Mouse (Mus musculus): ENCODE measurements at regions not wholly inside any gene's neighbourhood (a gene's known extent, or its start where the extent isn't known, plus 50 kb on each side); places are given as distances from the start of the nearest gene placed in this dataset.

- Histone ChIP-seq H3K4me3 (ENCODE audit: low read depth, low read length) (no peak overlapping the region), H3K4me2 (ENCODE audit: low read depth, low read length, severe bottlenecking) (no peak overlapping the region), H3K27ac (ENCODE audit: low read depth, low read length) (no peak overlapping the region), H3K36me3 (ENCODE audit: control insufficient read depth, insufficient read depth, low read length) (no peaks in the 10 kb centered on the region), H3K9ac (ENCODE audit: low read length) (no peak overlapping the region), H3K27me3 (ENCODE audit: control insufficient read depth, insufficient read depth, low read length) (no peaks in the 10 kb centered on the region), H3K4me1 (replicated peaks; ENCODE audit: control insufficient read depth, insufficient read depth, low read length) (no peaks in the 10 kb centered on the region), H3K9me3 (ENCODE audit: control insufficient read depth, low read length) (no peaks in the 10 kb centered on the region)
- DNase-seq (ENCODE audit: low spot score) (no peak), ATAC-seq (replicated peaks; ENCODE audit: low FRiP score) (no peak)
- WGBS: 88% methylated on average over 5 of the region's 5 CpGs
These were observed 265.4 kb downstream of the Pax1 start for GRCm38 (mm10) chr2:147627096-147627495.

GRCm38 (mm10) chr2:147623116-147623515, 261.4 kb downstream of the Pax1 start:
- Histone ChIP-seq H3K4me2 (ENCODE audit: low read depth, low read length, severe bottlenecking) (no peak overlapping the region), H3K27ac (ENCODE audit: low read depth, low read length) (no peak overlapping the region), H3K27me3 (ENCODE audit: control insufficient read depth, insufficient read depth, low read length) (no peaks in the 10 kb centered on the region), H3K9ac (ENCODE audit: low read length) (no peak overlapping the region), H3K9me3 (ENCODE audit: control insufficient read depth, low read length) (no peaks in the 10 kb centered on the region), H3K4me1 (replicated peaks; ENCODE audit: control insufficient read depth, insufficient read depth, low read length) (no peaks in the 10 kb centered on the region), H3K36me3 (ENCODE audit: control insufficient read depth, insufficient read depth, low read length) (no peaks in the 10 kb centered on the region), H3K4me3 (ENCODE audit: low read depth, low read length) (no peak overlapping the region)
- no peak for DNase-seq (ENCODE audit: low spot score)
- no peak for ATAC-seq (replicated peaks; ENCODE audit: low FRiP score)
- 81% methylated on average over 4 of the region's 4 CpGs for WGBS

DNA sequence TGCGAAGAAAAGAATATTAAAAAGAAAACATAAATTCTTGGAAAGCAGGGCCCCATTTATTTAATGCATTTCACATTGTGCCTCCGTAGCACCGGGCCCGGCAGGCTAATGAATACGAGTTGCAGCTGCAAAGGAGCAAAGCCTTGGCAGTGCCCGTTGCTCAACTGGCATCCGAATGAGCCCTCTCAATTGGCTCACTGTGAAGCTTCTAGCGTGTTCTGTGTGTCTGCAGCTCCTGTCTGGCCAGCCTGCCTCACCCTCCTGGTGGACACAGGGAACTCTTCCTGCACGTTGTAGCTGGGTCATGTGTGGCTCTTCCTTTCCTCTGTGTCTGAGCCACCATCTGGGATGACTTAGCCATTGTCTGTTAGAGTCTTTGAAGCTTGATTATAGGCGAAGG, 256.1 kb downstream of the Pax1 start:
- DNase-seq (ENCODE audit: low spot score): no peak
- Histone ChIP-seq H3K9me3 (ENCODE audit: control insufficient read depth, low read length) (no peaks in the 10 kb centered on the region), H3K4me1 (replicated peaks; ENCODE audit: control insufficient read depth, insufficient read depth, low read length) (no peaks in the 10 kb centered on the region), H3K27ac (ENCODE audit: low read depth, low read length) (no peak overlapping the region), H3K36me3 (ENCODE audit: control insufficient read depth, insufficient read depth, low read length) (no peaks in the 10 kb centered on the region), H3K9ac (ENCODE audit: low read length) (no peak overlapping the region), H3K4me3 (ENCODE audit: low read depth, low read length) (no peak overlapping the region), H3K27me3 (ENCODE audit: control insufficient read depth, insufficient read depth, low read length) (no peaks in the 10 kb centered on the region), H3K4me2 (ENCODE audit: low read depth, low read length, severe bottlenecking) (no peak overlapping the region)
- no peak for ATAC-seq (replicated peaks; ENCODE audit: low FRiP score)
- WGBS: 77% methylated on average over 10 of the region's 10 CpGs

- H3K4me1 ChIP-seq (replicated peaks; ENCODE audit: control insufficient read depth, insufficient read depth, low read length): no peaks in the 10 kb centered on the region
These were observed 248.6 kb downstream of the Pax1 start for GRCm38 (mm10) chr2:147610343-147610742.

GRCm38 (mm10) chr2:147601639-147602038, 239.9 kb downstream of the Pax1 start:
- ATAC-seq (replicated peaks; ENCODE audit: low FRiP score): no peak
- H3K36me3 ChIP-seq (ENCODE audit: control insufficient read depth, insufficient read depth, low read length): no peaks in the 10 kb centered on the region
- WGBS: 73% methylated on average over 2 of the region's 2 CpGs

More at GRCm38 (mm10) chr2:147610343-147610742, 248.6 kb downstream of the Pax1 start:
- Histone ChIP-seq H3K27me3 (ENCODE audit: control insufficient read depth, insufficient read depth, low read length) (no peaks in the 10 kb centered on the region), H3K36me3 (ENCODE audit: control insufficient read depth, insufficient read depth, low read length) (no peaks in the 10 kb centered on the region), H3K4me2 (ENCODE audit: low read depth, low read length, severe bottlenecking) (no peak overlapping the region), H3K9ac (ENCODE audit: low read length) (no peak overlapping the region), H3K9me3 (ENCODE audit: control insufficient read depth, low read length) (no peaks in the 10 kb centered on the region), H3K27ac (ENCODE audit: low read depth, low read length) (no peak overlapping the region), H3K4me3 (ENCODE audit: low read depth, low read length) (no peak overlapping the region)
- ATAC-seq (replicated peaks; ENCODE audit: low FRiP score): no peak
- no peak for DNase-seq (ENCODE audit: low spot score)

DNA sequence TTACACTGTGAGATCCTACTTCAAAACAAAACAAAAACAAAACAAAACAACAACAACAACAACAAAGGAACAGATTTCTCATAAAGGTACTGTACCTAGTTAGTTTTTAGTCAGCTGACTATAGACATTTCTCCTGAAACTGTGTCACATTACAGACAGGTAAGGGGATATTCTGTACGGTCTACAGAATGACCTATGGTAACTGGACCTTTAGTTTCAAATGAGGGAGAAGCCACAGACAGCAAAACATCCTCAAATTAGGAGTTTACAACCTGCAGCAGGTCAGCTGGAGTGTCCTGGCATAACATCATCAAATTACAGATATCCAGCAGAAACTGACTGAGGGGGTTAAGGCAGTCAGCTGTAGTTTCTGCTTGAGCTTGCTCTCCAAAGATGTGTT, 210.7 kb downstream of the Pax1 start:
- H3K9ac ChIP-seq (ENCODE audit: low read length): no peak overlapping the region
- ATAC-seq (replicated peaks; ENCODE audit: low FRiP score) (no peak), DNase-seq (ENCODE audit: low spot score) (no peak)
- 81% methylated on average over 1 of the region's 1 CpGs for WGBS
- H3K4me1 ChIP-seq (replicated peaks; ENCODE audit: control insufficient read depth, insufficient read depth, low read length): no peaks in the 10 kb centered on the region
- H3K27me3 ChIP-seq (ENCODE audit: control insufficient read depth, insufficient read depth, low read length): no peaks in the 10 kb centered on the region
- H3K9me3 ChIP-seq (ENCODE audit: control insufficient read depth, low read length): no peaks in the 10 kb centered on the region
- no peak overlapping the region for H3K4me3 ChIP-seq (ENCODE audit: low read depth, low read length)
- H3K27ac ChIP-seq (ENCODE audit: low read depth, low read length): no peak overlapping the region
- H3K4me2 ChIP-seq (ENCODE audit: low read depth, low read length, severe bottlenecking): no peak overlapping the region
- H3K36me3 ChIP-seq (ENCODE audit: control insufficient read depth, insufficient read depth, low read length): no peaks in the 10 kb centered on the region

More at GRCm38 (mm10) chr2:147601639-147602038, 239.9 kb downstream of the Pax1 start:
- Histone ChIP-seq H3K9ac (ENCODE audit: low read length) (no peak overlapping the region), H3K4me3 (ENCODE audit: low read depth, low read length) (no peak overlapping the region), H3K4me2 (ENCODE audit: low read depth, low read length, severe bottlenecking) (no peak overlapping the region), H3K4me1 (replicated peaks; ENCODE audit: control insufficient read depth, insufficient read depth, low read length) (no peaks in the 10 kb centered on the region), H3K27me3 (ENCODE audit: control insufficient read depth, insufficient read depth, low read length) (no peaks in the 10 kb centered on the region), H3K9me3 (ENCODE audit: control insufficient read depth, low read length) (no peaks in the 10 kb centered on the region), H3K27ac (ENCODE audit: low read depth, low read length) (no peak overlapping the region)
- DNase-seq (ENCODE audit: low spot score): no peak

DNA sequence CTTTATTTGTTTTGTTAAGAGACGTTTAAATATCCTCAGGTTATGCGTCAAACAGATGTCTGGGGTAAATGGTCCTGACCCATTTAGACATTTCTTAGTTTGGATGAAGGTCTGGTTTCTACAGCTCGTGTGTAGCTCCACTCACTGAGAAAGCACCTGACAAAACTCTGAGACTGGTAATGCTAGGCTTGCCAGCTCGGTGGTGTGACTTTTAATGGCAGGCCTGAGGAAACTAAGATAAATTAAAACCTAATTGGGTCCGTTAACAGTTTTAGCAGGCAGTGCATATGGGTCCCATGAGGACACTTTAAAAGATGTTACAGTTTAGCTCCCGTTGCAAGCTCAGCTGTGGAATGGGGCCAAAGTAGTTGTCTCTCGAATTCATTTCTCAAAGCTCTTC, 199.5 kb downstream of the Pax1 start:
- H3K4me2 ChIP-seq (ENCODE audit: low read depth, low read length, severe bottlenecking): no peak overlapping the region
- H3K27ac ChIP-seq (ENCODE audit: low read depth, low read length): no peak overlapping the region
- DNase-seq (ENCODE audit: low spot score) (no peak), ATAC-seq (replicated peaks; ENCODE audit: low FRiP score) (no peak)
- WGBS: 83% methylated on average over 7 of the region's 7 CpGs
- H3K9me3 ChIP-seq (ENCODE audit: control insufficient read depth, low read length): no peaks in the 10 kb centered on the region
- no peaks in the 10 kb centered on the region for H3K27me3 ChIP-seq (ENCODE audit: control insufficient read depth, insufficient read depth, low read length)
- no peak overlapping the region for H3K4me3 ChIP-seq (ENCODE audit: low read depth, low read length)
- no peak overlapping the region for H3K9ac ChIP-seq (ENCODE audit: low read length)
- no peaks in the 10 kb centered on the region for H3K4me1 ChIP-seq (replicated peaks; ENCODE audit: control insufficient read depth, insufficient read depth, low read length)
- H3K36me3 ChIP-seq (ENCODE audit: control insufficient read depth, insufficient read depth, low read length): no peaks in the 10 kb centered on the region

DNA sequence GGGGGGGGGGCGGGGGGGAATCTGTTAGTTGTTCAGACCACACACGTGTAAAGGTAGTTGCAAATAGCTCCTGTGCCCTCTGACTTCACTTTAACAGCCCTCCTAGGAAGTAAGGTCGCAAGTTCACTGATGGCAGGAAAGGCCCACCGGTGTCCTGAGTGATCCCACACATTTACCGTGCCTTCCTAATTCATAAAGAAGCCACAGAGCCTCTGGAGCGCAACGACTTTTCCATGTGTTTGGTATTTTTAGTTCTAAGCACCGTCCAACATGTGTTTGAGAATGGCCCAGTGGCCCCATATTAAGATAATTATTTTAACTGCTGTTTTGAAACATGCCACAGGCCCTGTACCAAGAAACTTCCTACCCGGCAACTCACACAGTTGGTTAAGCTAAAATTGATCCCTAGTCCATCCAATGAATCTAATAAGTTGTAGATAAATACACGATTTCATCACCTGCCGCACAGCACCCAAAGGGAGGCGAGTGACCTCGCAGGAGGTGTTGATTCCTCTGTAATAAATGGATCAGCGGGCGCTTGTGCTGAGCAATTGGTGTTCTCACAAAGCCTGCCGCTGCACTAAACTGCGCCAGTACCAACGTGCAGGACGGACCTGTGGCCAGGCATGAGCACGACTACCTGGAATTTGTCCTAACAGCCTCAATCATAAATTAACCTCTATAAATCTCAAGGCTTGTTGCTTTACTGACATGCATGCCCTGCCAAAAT, 198.9 kb downstream of the Pax1 start:
- WGBS: 86% methylated on average over 20 of the region's 20 CpGs
- no peak for DNase-seq (ENCODE audit: low spot score)
- Histone ChIP-seq H3K9ac (ENCODE audit: low read length) (no peak overlapping the region), H3K4me1 (replicated peaks; ENCODE audit: control insufficient read depth, insufficient read depth, low read length) (no peaks in the 10 kb centered on the region), H3K4me2 (ENCODE audit: low read depth, low read length, severe bottlenecking) (no peak overlapping the region), H3K9me3 (ENCODE audit: control insufficient read depth, low read length) (no peaks in the 10 kb centered on the region), H3K27me3 (ENCODE audit: control insufficient read depth, insufficient read depth, low read length) (no peaks in the 10 kb centered on the region), H3K36me3 (ENCODE audit: control insufficient read depth, insufficient read depth, low read length) (no peaks in the 10 kb centered on the region), H3K4me3 (ENCODE audit: low read depth, low read length) (no peak overlapping the region), H3K27ac (ENCODE audit: low read depth, low read length) (no peak overlapping the region)
- ATAC-seq (replicated peaks; ENCODE audit: low FRiP score): no peak

GRCm38 (mm10) chr2:147529161-147529560, 167.4 kb downstream of the Pax1 start:
- Histone ChIP-seq H3K9me3 (ENCODE audit: control insufficient read depth, low read length) (no peaks in the 10 kb centered on the region), H3K4me3 (ENCODE audit: low read depth, low read length) (no peak overlapping the region), H3K4me1 (replicated peaks; ENCODE audit: control insufficient read depth, insufficient read depth, low read length) (no peaks in the 10 kb centered on the region), H3K4me2 (ENCODE audit: low read depth, low read length, severe bottlenecking) (no peak overlapping the region), H3K36me3 (ENCODE audit: control insufficient read depth, insufficient read depth, low read length) (no peaks in the 10 kb centered on the region), H3K27me3 (ENCODE audit: control insufficient read depth, insufficient read depth, low read length) (no peaks in the 10 kb centered on the region), H3K27ac (ENCODE audit: low read depth, low read length) (no peak overlapping the region), H3K9ac (ENCODE audit: low read length) (no peak overlapping the region)
- no peak for ATAC-seq (replicated peaks; ENCODE audit: low FRiP score)
- DNase-seq (ENCODE audit: low spot score): no peak
- 71% methylated on average over 2 of the region's 2 CpGs for WGBS

Measured in forebrain, embryonic 11.5 days (tissue).